Mouse (Mus musculus): Measurements from ENCODE around the gene Gm20388.

DNA sequence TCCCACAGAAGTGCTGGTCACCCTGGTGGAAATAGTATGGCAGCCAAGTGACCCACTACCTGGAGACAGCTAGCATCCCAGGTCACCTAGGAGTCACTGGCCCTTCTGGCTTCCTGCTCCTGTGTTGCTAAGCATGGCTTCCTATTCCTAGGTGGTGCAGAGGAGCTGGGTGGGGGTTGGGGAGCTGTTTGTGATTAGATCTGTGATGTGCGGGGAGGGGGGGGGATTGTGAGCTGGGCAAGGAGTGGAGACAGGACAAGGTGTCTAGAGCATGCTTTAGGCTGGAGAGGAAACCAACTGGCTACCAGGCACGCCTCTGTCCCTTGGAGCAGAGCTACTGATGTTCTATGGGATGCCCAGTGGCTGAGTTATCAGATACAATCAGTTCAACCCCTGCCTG, 561.1 kb downstream of the Gm20388 start:
- TF ChIP-seq CTCF (conservative IDR thresholded peaks at IDR 0.05; ENCODE audit: insufficient read depth, insufficient read length, low read depth, low read length) (no peak), POLR2A (IDR thresholded peaks at IDR 0.05; ENCODE audit: low read depth, low read length) (no peak)

Data from kidney, adult 2 months (tissue).